Mouse (Mus musculus) G1E (cell line): Measurements from ENCODE around the gene Rhox3g.
"Not testable (repeated sequence)": the region's sequence is repeated elsewhere in the genome, so short reads cannot be mapped to it uniquely, and the experiment has no call there.

Experiments
- CTCF ChIP-seq: IDR thresholded peaks from 2 replicates; pipeline ENCODE4 v1.5.1; 2012; ENCODE audit warnings: low read depth, low read length, inconsistent platforms, mixed read lengths
- GATA1 ChIP-seq: IDR thresholded peaks from 2 replicates; pipeline ENCODE4 v1.6.1; 2012; ENCODE audit warnings: borderline replicate concordance, low read length, inconsistent platforms, mixed read lengths
- GATA2 ChIP-seq: IDR thresholded peaks from 2 replicates; pipeline ENCODE4 v1.6.1; 2012; ENCODE audit warnings: low read depth, low read length, inconsistent platforms, borderline replicate concordance
- POLR2AphosphoS5 ChIP-seq: IDR thresholded peaks from 2 replicates; pipeline ENCODE4 v1.6.1; 2012; ENCODE audit warnings: low read depth, low read length, inconsistent platforms; ENCODE audit not compliant: insufficient replicate concordance
- TAL1 ChIP-seq: conservative IDR thresholded peaks from 2 replicates; pipeline ENCODE4 v1.6.1; 2012; ENCODE audit warnings: low read depth, low read length, inconsistent platforms, mixed read lengths

GRCm38 (mm10) chrX:37643370-37643769, 15.0 kb upstream of the Rhox3g start, which contains the start of gene Rhox2g:
- not testable (repeated sequence) for TF ChIP-seq GATA1, CTCF, POLR2AphosphoS5, TAL1, GATA2
